Mouse (Mus musculus) kidney, embryonic 16.5 days (tissue): Measurements from ENCODE around the gene Igll1. TPM values are rescaled to one million over a fixed set of nuclear protein-coding genes. Genes with fewer than 3 reads are reported as not detected.
"Not testable (repeated sequence)": the region's sequence is repeated elsewhere in the genome, so short reads cannot be mapped to it uniquely, and the experiment has no call there.

ENCODE experiments used
- ATAC-seq: fragments of 200-750 bp; cut with Nextera tagmentation; 2 replicates; pipeline ENCODE4 v1.8.0; 2017; ENCODE audit warnings: moderate TSS enrichment; ENCODE audit not compliant: low FRiP score, low TSS enrichment
- H3K27ac ChIP-seq: fragments of 300-500 bp; sonication (generic); 2 replicates; pipeline ENCODE4 v1.5.1; 2014; ENCODE audit warnings: low read length
- H3K27me3 ChIP-seq: fragments of 300-500 bp; sonication (generic); 2 replicates; pipeline ENCODE4 v1.6.1; 2014; ENCODE audit warnings: low read length, control low read depth, mixed read lengths; ENCODE audit not compliant: insufficient read depth
- H3K36me3 ChIP-seq: fragments of 300-500 bp; sonication (generic); 2 replicates; pipeline ENCODE4 v1.6.1; 2014; ENCODE audit warnings: low read length, control low read depth, mixed read lengths; ENCODE audit not compliant: insufficient read depth
- H3K4me1 ChIP-seq: fragments of 300-500 bp; sonication (generic); 2 replicates; pipeline ENCODE4 v1.6.1; 2014; ENCODE audit warnings: low read length, control low read depth, mixed read lengths; ENCODE audit not compliant: insufficient read depth
- H3K4me2 ChIP-seq: fragments of 300-500 bp; sonication (generic); replicated peaks from 2 replicates; pipeline ENCODE4 v1.6.1; 2014; ENCODE audit warnings: low read depth, low read length
- H3K4me3 ChIP-seq: fragments of 300-500 bp; sonication (generic); 2 replicates; pipeline ENCODE4 v1.5.1; 2014; ENCODE audit warnings: mild to moderate bottlenecking, low read length
- H3K9ac ChIP-seq: fragments of 300-500 bp; sonication (generic); replicated peaks from 2 replicates; pipeline ENCODE4 v1.6.1; 2014; ENCODE audit warnings: low read length
- H3K9me3 ChIP-seq: fragments of 300-500 bp; sonication (generic); 2 replicates; pipeline ENCODE4 v1.6.1; 2016; ENCODE audit warnings: low read length, control low read depth
- WGBS: fragments of 180-500 bp; shearing (Covaris S2); extraction: QIAGEN DNeasy Blood & Tissue Kit; methylation state at CpG from one replicate; pipeline ENCODE4 v1.1.7; 2014; 5-methylcytosine and 5-hydroxymethylcytosine counted together
- polyA plus RNA-seq: library from polyadenylated mRNA; unstranded; fragments of >200 nt; fragmentation: Nextera tagmentation; extraction: Ambion mirVana; gene quantifications from 2 replicates; pipeline ENCODE4 v1.2.1, GENCODE M21; 2015

Igll1 gene
- polyA plus RNA-seq, 1 experiment from 2014 or later, result 0.46 TPM

DNA sequence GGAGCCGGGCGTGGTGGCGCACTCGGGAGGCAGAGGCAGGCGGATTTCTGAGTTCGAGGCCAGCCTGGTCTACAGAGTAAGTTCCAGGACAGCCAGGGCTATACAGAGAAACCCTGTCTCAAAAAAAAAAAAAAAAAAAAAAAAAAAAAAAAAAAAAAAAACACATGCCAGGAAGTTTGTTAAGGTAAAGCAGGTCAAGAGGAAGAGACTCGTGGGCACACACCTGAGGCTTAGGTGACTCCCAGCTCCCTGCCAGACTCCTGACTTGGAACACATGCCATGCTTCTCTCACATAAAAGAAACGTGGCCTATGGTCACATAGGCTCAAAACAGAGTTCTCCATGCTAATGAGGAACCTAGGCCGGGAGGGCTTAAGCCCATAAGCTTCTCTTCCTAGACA is 7.7 kb downstream of the Igll1 start:
- H3K9me3 ChIP-seq, H3K4me2 ChIP-seq, H3K9ac ChIP-seq, ATAC-seq, H3K4me3 ChIP-seq, H3K27me3 ChIP-seq, H3K4me1 ChIP-seq, H3K36me3 ChIP-seq, H3K27ac ChIP-seq: not testable (repeated sequence)
- WGBS, result 85% methylated on average over 9 of the region's 9 CpGs

GRCm38 (mm10) chr16:16855541-16855940 is 8.2 kb downstream of the Igll1 start:
- no peaks in the 10 kb centered on the region for H3K27me3 ChIP-seq
- no peak overlapping the region for H3K9ac ChIP-seq
- no peak overlapping the region for H3K4me2 ChIP-seq
- no peak overlapping the region for H3K4me3 ChIP-seq
- ATAC-seq, result no peak
- no peak overlapping the region for H3K27ac ChIP-seq
- H3K36me3 ChIP-seq, result no peaks in the 10 kb centered on the region
- no peaks in the 10 kb centered on the region for H3K9me3 ChIP-seq
- 96% methylated on average over 1 of the region's 1 CpGs for WGBS
- H3K4me1 ChIP-seq, result no peaks in the 10 kb centered on the region

GRCm38 (mm10) chr16:16854836-16855235 is 8.9 kb downstream of the Igll1 start:
- H3K4me1 ChIP-seq, result no peaks in the 10 kb centered on the region
- no peak overlapping the region for H3K4me2 ChIP-seq
- no peak overlapping the region for H3K9ac ChIP-seq
- no peak overlapping the region for H3K27ac ChIP-seq
- 38% methylated on average over 6 of the region's 6 CpGs for WGBS
- H3K27me3 ChIP-seq, result no peaks in the 10 kb centered on the region
- no peak overlapping the region for H3K4me3 ChIP-seq
- no peaks in the 10 kb centered on the region for H3K9me3 ChIP-seq
- ATAC-seq, result no peak
- no peaks in the 10 kb centered on the region for H3K36me3 ChIP-seq

- Histone ChIP-seq H3K4me2 (no peak overlapping the region), H3K4me1 (no peaks in the 10 kb centered on the region), H3K36me3 (no peaks in the 10 kb centered on the region), H3K9ac (no peak overlapping the region), H3K4me3 (no peak overlapping the region), H3K9me3 (no peaks in the 10 kb centered on the region), H3K27ac (no peak overlapping the region), H3K27me3 (no peaks in the 10 kb centered on the region)
- 86% methylated on average over 3 of the region's 3 CpGs for WGBS
- ATAC-seq, result no peak
Measured at GRCm38 (mm10) chr16:16852411-16852810, 11.4 kb downstream of the Igll1 start.

- no peaks in the 10 kb centered on the region for H3K9me3 ChIP-seq
- H3K9ac ChIP-seq, result no peak overlapping the region
- no peak overlapping the region for H3K27ac ChIP-seq
- no peak for ATAC-seq
- no peaks in the 10 kb centered on the region for H3K36me3 ChIP-seq
- no peaks in the 10 kb centered on the region for H3K27me3 ChIP-seq
- no peak overlapping the region for H3K4me2 ChIP-seq
- H3K4me1 ChIP-seq, result no peaks in the 10 kb centered on the region
- no peak overlapping the region for H3K4me3 ChIP-seq
Measured at GRCm38 (mm10) chr16:16849196-16849595, 14.6 kb downstream of the Igll1 start.

GRCm38 (mm10) chr16:16829671-16830070 is 34.1 kb downstream of the Igll1 start:
- no peak overlapping the region; the same call in 1 of the 2 replicates for H3K4me3 ChIP-seq
- no peaks in the 10 kb centered on the region for H3K36me3 ChIP-seq
- no peak overlapping the region for H3K27ac ChIP-seq
- H3K4me2 ChIP-seq, result peak overlapping the region; percentile 87; the same call in 1 of the 2 replicates
- no peaks in the 10 kb centered on the region for H3K9me3 ChIP-seq
- no peak for ATAC-seq
- H3K4me1 ChIP-seq, result 0 out of 2 replicates have a peak, but pooled peaks cover 5% of the 10 kb centered on the region
- H3K9ac ChIP-seq, result no peak overlapping the region
- no peaks in the 10 kb centered on the region for H3K27me3 ChIP-seq
- 86% methylated on average over 3 of the region's 3 CpGs for WGBS

DNA sequence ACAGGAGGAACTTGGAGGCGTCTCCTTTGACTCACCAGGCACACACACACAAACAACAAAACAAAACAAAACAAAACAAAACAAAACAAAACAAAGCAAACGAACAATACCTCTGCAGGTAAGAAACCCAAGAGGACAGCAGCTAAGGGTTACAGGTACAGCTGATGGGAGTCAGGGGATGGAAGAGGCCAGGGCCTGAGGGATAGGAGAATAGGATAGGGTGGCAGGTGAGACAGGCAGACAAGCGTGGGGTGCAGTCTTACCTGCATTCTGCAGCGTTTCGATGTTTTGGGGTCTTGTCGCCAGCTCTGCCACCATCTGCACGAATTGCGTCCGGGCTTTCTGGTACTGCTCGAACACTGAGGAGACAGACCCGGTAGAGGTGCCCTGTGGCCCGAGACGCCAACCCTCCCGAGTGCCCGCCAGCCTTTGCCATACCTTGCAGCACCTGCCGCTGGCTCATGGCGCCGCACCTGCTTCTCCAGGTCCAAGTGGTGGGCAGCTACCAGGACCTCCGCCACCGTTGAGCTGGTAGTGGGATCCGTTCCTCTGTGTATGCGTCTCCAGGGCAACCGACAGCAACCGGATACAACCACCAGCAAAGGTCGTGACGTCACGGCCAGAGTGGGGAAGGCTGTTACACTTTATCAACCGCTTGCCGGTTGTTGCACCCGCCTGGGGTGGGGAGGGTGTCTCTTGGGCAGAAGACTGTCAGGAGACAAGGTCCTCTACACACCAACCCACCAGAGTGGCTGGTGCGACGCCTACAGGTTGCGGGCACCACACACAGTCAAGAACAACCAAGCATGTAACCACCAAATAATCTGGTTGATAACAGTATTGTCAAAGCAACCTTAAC is 34.8 kb downstream of the Igll1 start, which contains the start of gene Spag6l:
Gene Spag6l, minus strand, starts transcription at position 700 of the 859 bp plus-strand sequence.
- Histone ChIP-seq H3K27me3 (no peaks in the 10 kb centered on the region), H3K4me3 (peak within 1 kb of the TSS; percentile 55), H3K9me3 (no peaks in the 10 kb centered on the region), H3K9ac (peak within 1 kb of the TSS; percentile 46), H3K4me1 (0 out of 2 replicates have a peak, but pooled peaks cover 5% of the 10 kb centered on the region), H3K36me3 (no peaks in the 10 kb centered on the region), H3K27ac (no peak within 1 kb of the TSS), H3K4me2 (peak within 1 kb of the TSS; percentile 87)
- ATAC-seq, result peak; percentile 91
- 9% methylated on average over 33 of the region's 33 CpGs for WGBS

- no peak overlapping the region for H3K9ac ChIP-seq
- no peak overlapping the region for H3K27ac ChIP-seq
- H3K4me1 ChIP-seq, result 0 out of 2 replicates have a peak, but pooled peaks cover 5% of the 10 kb centered on the region
- no peaks in the 10 kb centered on the region for H3K27me3 ChIP-seq
- ATAC-seq, result no peak
- 89% methylated on average over 2 of the region's 2 CpGs for WGBS
- no peak overlapping the region for H3K4me3 ChIP-seq
- H3K9me3 ChIP-seq, result no peaks in the 10 kb centered on the region
- H3K4me2 ChIP-seq, result no peak overlapping the region
- no peaks in the 10 kb centered on the region for H3K36me3 ChIP-seq
Measured at GRCm38 (mm10) chr16:16826223-16826622, 37.6 kb downstream of the Igll1 start.

- no peak for ATAC-seq
- Histone ChIP-seq H3K9ac (no peak overlapping the region), H3K36me3 (no peaks in the 10 kb centered on the region), H3K4me2 (no peak overlapping the region), H3K4me1 (0 out of 2 replicates have a peak, but pooled peaks cover 5% of the 10 kb centered on the region), H3K27me3 (no peaks in the 10 kb centered on the region), H3K9me3 (no peaks in the 10 kb centered on the region), H3K27ac (no peak overlapping the region), H3K4me3 (no peak overlapping the region)
- 49% methylated on average over 5 of the region's 5 CpGs for WGBS
Measured at GRCm38 (mm10) chr16:16825476-16825875, 38.3 kb downstream of the Igll1 start.
